Mouse (Mus musculus): ENCODE results near the gene Sctr. TPM values are rescaled to one million over a fixed set of nuclear protein-coding genes. Genes with fewer than 3 reads are reported as not detected.

Sctr gene
- polyA plus RNA-seq, 1 experiment from 2014 or later = not detected

GRCm38 (mm10) chr1:120073519-120074306 is 67.0 kb downstream of the Sctr start, which contains the start of gene Tmem37:
TSS of gene Tmem37 (minus strand) at chr1:120074074.
- Histone ChIP-seq H3K9me3 (replicated peaks) (no peaks in the 10 kb centered on the region), H3K4me2 (peak within 1 kb of the TSS; percentile 66), H3K27ac (peak within 1 kb of the TSS; percentile 56; the same call in 1 of the 2 replicates), H3K4me1 (peaks cover 26% of the 10 kb centered on the region), H3K9ac (peak within 1 kb of the TSS; percentile 48), H3K4me3 (peak within 1 kb of the TSS; percentile 46), H3K36me3 (no peaks in the 10 kb centered on the region), H3K27me3 (replicated peaks) (peaks cover 40% of the 10 kb centered on the region)
- 2% methylated on average over 40 of the region's 40 CpGs for WGBS (ENCODE audit: insufficient replicate concordance)
- ATAC-seq = peak; percentile 68

- peaks cover 21% of the 10 kb centered on the region for H3K4me1 ChIP-seq
- peak overlapping the region; percentile 46 for H3K4me3 ChIP-seq
- peaks cover 40% of the 10 kb centered on the region for H3K27me3 ChIP-seq (replicated peaks)
- no peak overlapping the region for H3K9ac ChIP-seq
- H3K36me3 ChIP-seq = no peaks in the 10 kb centered on the region
- WGBS (ENCODE audit: insufficient replicate concordance) = 20% methylated on average over 4 of the region's 4 CpGs
- peak overlapping the region; percentile 66 for H3K4me2 ChIP-seq
- H3K9me3 ChIP-seq (replicated peaks) = no peaks in the 10 kb centered on the region
- no peak overlapping the region; the same call in 1 of the 2 replicates for H3K27ac ChIP-seq
- ATAC-seq = no peak
Observed at GRCm38 (mm10) chr1:120074307-120074702, 67.6 kb downstream of the Sctr start.

GRCm38 (mm10) chr1:120074931-120075330 is 68.2 kb downstream of the Sctr start:
- H3K36me3 ChIP-seq = no peaks in the 10 kb centered on the region
- WGBS (ENCODE audit: insufficient replicate concordance) = 69% methylated on average over 4 of the region's 4 CpGs
- H3K4me2 ChIP-seq = no peak overlapping the region
- no peaks in the 10 kb centered on the region for H3K9me3 ChIP-seq (replicated peaks)
- H3K27ac ChIP-seq = no peak overlapping the region
- H3K4me1 ChIP-seq = peaks cover 21% of the 10 kb centered on the region
- peaks cover 40% of the 10 kb centered on the region for H3K27me3 ChIP-seq (replicated peaks)
- no peak overlapping the region for H3K9ac ChIP-seq
- H3K4me3 ChIP-seq = no peak overlapping the region
- ATAC-seq = no peak

- Histone ChIP-seq H3K9me3 (replicated peaks) (no peaks in the 10 kb centered on the region), H3K27me3 (replicated peaks) (peaks cover 40% of the 10 kb centered on the region), H3K27ac (no peak overlapping the region), H3K9ac (no peak overlapping the region), H3K4me3 (no peak overlapping the region), H3K4me2 (no peak overlapping the region), H3K4me1 (peaks cover 21% of the 10 kb centered on the region), H3K36me3 (no peaks in the 10 kb centered on the region)
- no peak for ATAC-seq
- 35% methylated on average over 5 of the region's 5 CpGs for WGBS (ENCODE audit: insufficient replicate concordance)
Observed at GRCm38 (mm10) chr1:120075507-120075906, 68.8 kb downstream of the Sctr start.

- 28% methylated on average over 9 of the region's 9 CpGs for WGBS (ENCODE audit: insufficient replicate concordance)
Observed at GRCm38 (mm10) chr1:120077746-120078410, 71.2 kb downstream of the Sctr start.

GRCm38 (mm10) chr1:120080632-120081031 is 73.9 kb downstream of the Sctr start:
- Histone ChIP-seq H3K27me3 (replicated peaks) (0 out of 2 replicates have a peak, but pooled peaks cover 2% of the 10 kb centered on the region), H3K9me3 (replicated peaks) (no peaks in the 10 kb centered on the region), H3K4me3 (no peak overlapping the region), H3K27ac (no peak overlapping the region), H3K36me3 (no peaks in the 10 kb centered on the region), H3K4me2 (no peak overlapping the region), H3K9ac (no peak overlapping the region), H3K4me1 (peaks cover 18% of the 10 kb centered on the region)
- 57% methylated on average over 1 of the region's 1 CpGs for WGBS (ENCODE audit: insufficient replicate concordance)
- no peak for ATAC-seq

More at GRCm38 (mm10) chr1:120077746-120078410, 71.2 kb downstream of the Sctr start:
- Histone ChIP-seq H3K9ac (no peak overlapping the region), H3K4me1 (peaks cover 20% of the 10 kb centered on the region), H3K4me2 (no peak overlapping the region), H3K27me3 (replicated peaks) (peaks cover 27% of the 10 kb centered on the region), H3K36me3 (no peaks in the 10 kb centered on the region), H3K4me3 (no peak overlapping the region), H3K9me3 (replicated peaks) (no peaks in the 10 kb centered on the region), H3K27ac (no peak overlapping the region)
- ATAC-seq = no peak

GRCm38 (mm10) chr1:120082957-120083585 is 76.4 kb downstream of the Sctr start:
- H3K27me3 ChIP-seq (replicated peaks) = no peaks in the 10 kb centered on the region
- no peak overlapping the region for H3K9ac ChIP-seq
- 30% methylated on average over 7 of the region's 7 CpGs for WGBS (ENCODE audit: insufficient replicate concordance)
- H3K4me2 ChIP-seq = peak overlapping the region; percentile 28; the same call in 1 of the 2 replicates
- no peaks in the 10 kb centered on the region for H3K36me3 ChIP-seq
- peaks cover 20% of the 10 kb centered on the region for H3K4me1 ChIP-seq
- no peaks in the 10 kb centered on the region for H3K9me3 ChIP-seq (replicated peaks)
- peak; percentile 40; the same call in 1 of the 2 replicates for ATAC-seq
- no peak overlapping the region for H3K4me3 ChIP-seq
- no peak overlapping the region for H3K27ac ChIP-seq

- Histone ChIP-seq H3K4me2 (no peak overlapping the region), H3K36me3 (no peaks in the 10 kb centered on the region), H3K4me1 (peaks cover 15% of the 10 kb centered on the region), H3K27me3 (replicated peaks) (no peaks in the 10 kb centered on the region), H3K4me3 (no peak overlapping the region), H3K9me3 (replicated peaks) (no peaks in the 10 kb centered on the region), H3K9ac (no peak overlapping the region), H3K27ac (no peak overlapping the region)
- ATAC-seq = peak; percentile 34; the same call in 1 of the 2 replicates
- 46% methylated on average over 5 of the region's 5 CpGs for WGBS (ENCODE audit: insufficient replicate concordance)
Observed at GRCm38 (mm10) chr1:120083921-120084517, 77.3 kb downstream of the Sctr start.

GRCm38 (mm10) chr1:120085696-120086095 is 79.0 kb downstream of the Sctr start:
- Histone ChIP-seq H3K27me3 (replicated peaks) (no peaks in the 10 kb centered on the region), H3K9ac (no peak overlapping the region), H3K4me1 (peaks cover 15% of the 10 kb centered on the region), H3K36me3 (no peaks in the 10 kb centered on the region), H3K27ac (no peak overlapping the region), H3K4me3 (no peak overlapping the region), H3K9me3 (replicated peaks) (no peaks in the 10 kb centered on the region), H3K4me2 (no peak overlapping the region)
- ATAC-seq = no peak
- 54% methylated on average over 3 of the region's 3 CpGs for WGBS (ENCODE audit: insufficient replicate concordance)

GRCm38 (mm10) chr1:120086644-120087043 is 80.0 kb downstream of the Sctr start:
- no peak for ATAC-seq
- Histone ChIP-seq H3K4me1 (peaks cover 15% of the 10 kb centered on the region), H3K4me2 (no peak overlapping the region), H3K9me3 (replicated peaks) (no peaks in the 10 kb centered on the region), H3K27ac (no peak overlapping the region), H3K4me3 (no peak overlapping the region), H3K36me3 (no peaks in the 10 kb centered on the region), H3K27me3 (replicated peaks) (no peaks in the 10 kb centered on the region), H3K9ac (no peak overlapping the region)
- 54% methylated on average over 13 of the region's 13 CpGs for WGBS (ENCODE audit: insufficient replicate concordance)

GRCm38 (mm10) chr1:120089180-120089579 is 82.5 kb downstream of the Sctr start:
- Histone ChIP-seq H3K27me3 (replicated peaks) (no peaks in the 10 kb centered on the region), H3K9ac (no peak overlapping the region), H3K4me1 (peaks cover 3% of the 10 kb centered on the region; the same call in 1 of the 2 replicates), H3K9me3 (replicated peaks) (no peaks in the 10 kb centered on the region), H3K4me2 (no peak overlapping the region), H3K4me3 (no peak overlapping the region), H3K36me3 (no peaks in the 10 kb centered on the region), H3K27ac (no peak overlapping the region)
- 29% methylated on average over 3 of the region's 5 CpGs for WGBS (ENCODE audit: insufficient replicate concordance)
- no peak for ATAC-seq
